Mouse (Mus musculus) liver, embryonic 14.5 days (tissue): ENCODE measurements around the gene Plekhj1.

ENCODE experiments used
- CTCF ChIP-seq: IDR thresholded peaks from 2 replicates; pipeline ENCODE4 v1.5.1; 2016; ENCODE audit warnings: antibody characterized with exemption, low read depth, control low read depth
- EP300 ChIP-seq: IDR thresholded peaks from 2 replicates; pipeline ENCODE4 v1.6.1; 2016; ENCODE audit warnings: antibody characterized with exemption, low read depth

DNA sequence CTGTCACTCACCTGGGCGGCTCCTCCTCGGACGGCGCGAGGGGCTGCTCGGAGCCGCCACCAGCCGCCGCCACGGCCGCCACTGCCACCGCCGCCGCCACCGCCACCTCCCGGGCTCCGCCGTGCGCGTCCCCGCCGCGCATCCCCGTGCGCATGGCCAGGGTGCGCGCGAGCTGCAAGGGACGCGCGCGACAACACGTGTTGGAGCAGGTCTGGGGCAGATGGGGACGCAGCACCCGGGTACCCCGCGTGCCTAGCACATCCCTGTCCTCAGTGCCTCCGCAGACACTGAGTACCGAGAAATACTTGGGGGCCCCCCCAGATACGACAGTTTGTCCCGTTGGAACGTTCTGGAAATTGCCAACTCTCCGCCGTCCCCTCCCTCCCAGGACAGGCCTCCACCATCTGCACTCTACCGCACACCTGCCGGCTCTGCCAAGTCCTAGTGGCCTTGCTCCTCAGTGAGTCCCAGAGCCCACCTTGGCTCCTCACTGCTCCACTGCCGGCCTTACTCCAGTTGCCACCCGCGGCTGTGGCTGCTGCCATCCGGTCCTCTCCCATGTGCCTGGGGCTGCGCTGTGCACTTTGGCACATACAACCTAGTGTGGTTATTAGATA lies 45.6 kb upstream of the Plekhj1 start, which contains the start of gene Lingo3:
- TF ChIP-seq CTCF (no peak), EP300 (no peak)
